Mouse (Mus musculus) kidney, adult 8-10 months (tissue): ENCODE results near the gene Bspry.

Source experiments
- DNase-seq, 2 experiments: peaks; one replicate each; pipeline ENCODE4 v3.0.0; 2022

The Bspry gene

GRCm38 (mm10) chr4:62517538-62518415, 37.9 kb downstream of the Bspry start:
- no peak for DNase-seq

- peak; percentile 72 to 81 for DNase-seq
Measured at GRCm38 (mm10) chr4:62518416-62519121, 38.7 kb downstream of the Bspry start.

DNA sequence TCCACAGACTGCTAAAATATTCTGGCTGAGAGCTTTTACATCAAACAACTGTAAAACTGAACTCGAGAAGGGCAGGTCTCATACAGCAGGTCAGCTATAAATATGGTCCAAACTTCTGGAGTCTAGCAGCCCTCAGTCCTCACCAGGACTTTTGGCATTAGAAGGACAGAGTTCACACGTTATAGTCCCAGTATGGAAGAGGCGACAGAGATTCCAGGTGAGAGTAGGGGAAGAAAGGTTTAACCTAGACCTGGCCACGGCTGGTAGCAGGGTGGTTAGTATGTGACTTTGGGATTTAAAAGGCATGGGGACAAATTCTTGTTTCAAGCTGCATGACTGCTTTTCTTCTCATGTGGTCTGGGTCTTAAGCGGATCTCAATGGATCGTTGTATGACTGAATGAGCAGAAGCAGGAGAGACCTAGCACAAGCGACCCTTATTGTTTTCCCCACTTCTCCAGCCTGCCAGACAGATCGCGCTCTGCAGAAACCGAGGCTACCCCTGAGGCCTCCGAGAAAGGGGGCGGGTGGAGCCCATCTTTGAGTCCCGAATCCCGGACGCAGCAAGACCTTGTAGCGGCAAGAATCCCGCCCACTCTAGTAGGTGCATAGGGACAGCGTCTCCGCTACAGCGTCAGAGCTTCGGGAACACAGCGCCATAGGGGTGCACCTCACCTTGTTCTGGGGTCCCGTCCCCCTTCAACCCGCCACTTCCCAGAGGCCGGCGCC, 39.4 kb downstream of the Bspry start:
- no peak for DNase-seq

- peak; percentile 93 to 95 for DNase-seq
Measured at GRCm38 (mm10) chr4:62519849-62520233, 40.0 kb downstream of the Bspry start, which contains the start of gene Alad. Gene Alad, minus strand, starts transcription at chr4:62519918.

- no peak for DNase-seq
Measured at GRCm38 (mm10) chr4:62520892-62521400, 41.1 kb downstream of the Bspry start.

GRCm38 (mm10) chr4:62524651-62525488, 45.0 kb downstream of the Bspry start, which contains the start of the genes Pole3 and 4933430I17Rik:
Gene Pole3, minus strand, starts transcription at chr4:62525068.
Gene 4933430I17Rik, plus strand, starts transcription at chr4:62525369.
- DNase-seq, result peak; percentile 95 to 96

DNA sequence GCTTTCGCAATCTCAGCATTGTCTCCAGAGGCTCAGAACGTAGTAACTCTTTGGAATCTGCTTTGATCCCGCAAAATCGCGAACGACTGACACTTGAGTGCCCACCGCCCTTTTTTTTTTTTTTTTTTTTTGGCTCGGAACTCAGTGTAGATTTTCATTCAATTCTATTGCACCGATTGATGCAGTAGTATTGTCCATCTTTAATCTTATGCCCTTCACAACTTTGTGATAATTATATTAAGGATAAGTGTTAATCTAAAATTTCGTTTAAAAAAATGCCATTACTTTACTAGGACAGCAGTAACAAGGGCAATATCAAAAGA, 45.6 kb downstream of the Bspry start:
- no peak for DNase-seq

DNA sequence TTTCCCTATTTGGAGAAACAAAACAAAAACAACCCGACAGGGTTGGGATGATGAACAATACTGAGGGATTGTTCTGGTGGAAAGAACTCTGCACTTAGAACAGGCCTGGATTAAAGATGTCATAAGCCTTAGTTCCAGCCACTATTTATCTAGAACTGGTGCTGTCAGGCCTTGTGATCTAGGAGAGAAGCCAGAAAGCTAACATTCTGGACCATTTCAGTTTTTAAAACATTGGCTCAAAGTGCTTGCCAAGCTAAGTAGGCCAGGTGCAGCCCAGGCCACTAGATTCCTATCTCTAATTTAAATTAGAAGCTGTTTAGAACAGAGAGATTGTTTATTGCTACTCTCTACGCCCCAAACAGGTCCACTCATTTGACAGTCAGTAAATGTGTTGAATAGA, 46.4 kb downstream of the Bspry start:
- no peak for DNase-seq

DNA sequence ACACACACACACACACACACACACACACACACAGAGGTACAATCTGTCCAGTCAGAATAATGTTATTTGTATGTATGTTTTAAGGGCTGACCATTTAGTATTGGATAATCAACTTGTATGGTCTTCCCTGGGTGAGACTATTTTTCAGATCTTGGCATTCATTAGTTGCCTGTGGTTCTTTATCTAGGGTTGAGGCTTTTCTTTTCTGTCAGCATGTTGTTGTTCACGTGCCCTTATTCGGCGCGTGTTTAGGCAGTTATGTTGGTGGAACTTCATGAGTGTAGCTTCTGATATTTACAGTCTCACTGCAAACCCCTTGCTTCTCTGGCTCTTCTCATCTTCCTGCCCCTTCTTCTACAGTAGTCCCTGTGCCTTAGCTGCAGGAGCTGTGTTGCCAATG, 47.8 kb downstream of the Bspry start:
- no peak for DNase-seq

- DNase-seq, result no peak
Measured at GRCm38 (mm10) chr4:62533729-62534128, 53.9 kb downstream of the Bspry start.

GRCm38 (mm10) chr4:62541802-62542201, 61.9 kb downstream of the Bspry start:
- DNase-seq, result no peak

DNA sequence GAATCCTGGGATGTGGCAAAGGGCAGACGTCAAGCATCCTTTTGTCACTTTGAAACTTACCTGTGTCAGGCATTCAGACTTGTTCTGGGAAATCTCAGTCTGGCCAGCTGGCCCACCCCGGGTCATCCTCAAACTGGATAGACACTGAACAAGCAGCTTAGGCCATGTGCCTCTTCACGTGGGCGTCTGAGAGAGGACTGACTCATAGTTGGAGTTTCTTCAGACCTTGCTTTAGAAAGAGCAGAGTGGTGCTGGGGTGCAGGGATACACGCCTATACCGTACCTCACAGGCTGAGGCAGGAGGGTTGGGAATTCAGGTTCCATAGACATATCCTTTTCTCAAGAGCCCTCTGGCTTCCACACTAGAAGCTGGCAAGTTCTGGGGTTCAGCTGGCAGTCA, 63.9 kb downstream of the Bspry start:
- no peak for DNase-seq

DNA sequence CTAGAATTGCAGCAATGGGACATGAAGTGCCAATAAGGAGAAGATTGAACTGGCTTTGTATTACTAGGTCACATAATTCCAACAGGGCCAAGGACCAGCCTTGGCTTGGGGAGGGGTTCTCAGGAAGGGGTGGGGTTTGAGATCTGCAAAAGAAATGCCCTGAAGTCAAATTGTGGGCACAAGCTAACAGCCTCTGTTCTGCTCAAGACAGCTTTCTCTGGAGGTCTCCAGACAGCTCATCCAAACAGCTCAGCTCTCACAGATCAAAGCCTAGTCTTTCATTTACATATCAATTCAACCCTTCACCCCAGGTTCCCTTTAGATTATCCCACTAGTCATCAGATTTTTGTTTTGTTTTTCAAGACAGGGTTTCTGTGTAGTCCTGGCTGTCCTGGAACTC, 64.9 kb downstream of the Bspry start:
- DNase-seq, result no peak
